Mouse (Mus musculus) hindbrain, embryonic 11.5 days (tissue): ENCODE measurements around the gene Spem2. TPM values are rescaled to one million over a fixed set of nuclear protein-coding genes. Genes with fewer than 3 reads are reported as not detected.
A peak's percentile ranks its signal among the peaks of the same experiment; 100 is the strongest.

Source experiments
- ATAC-seq: fragments of 200-750 bp; cut with Nextera tagmentation; 2 replicates; pipeline ENCODE4 v1.8.0; 2017; ENCODE audit warnings: mild to moderate bottlenecking, moderate TSS enrichment, moderate library complexity; ENCODE audit not compliant: low FRiP score
- DNase-seq: peaks from one replicate; pipeline ENCODE4 v3.0.0-alpha.2; 2015; ENCODE audit warnings: low spot score
- H3K27ac ChIP-seq: fragments of 300-500 bp; sonication (generic); 2 replicates; pipeline ENCODE4 v1.5.1; 2014; ENCODE audit warnings: mild to moderate bottlenecking, low read depth, low read length
- H3K27me3 ChIP-seq: fragments of 300-500 bp; sonication (generic); 2 replicates; pipeline ENCODE4 v1.6.1; 2014; ENCODE audit warnings: mild to moderate bottlenecking, low read length, moderate library complexity, mixed read lengths; ENCODE audit not compliant: control insufficient read depth, insufficient read depth
- H3K36me3 ChIP-seq: fragments of 300-500 bp; sonication (generic); 2 replicates; pipeline ENCODE4 v1.6.1; 2014; ENCODE audit warnings: mild to moderate bottlenecking, low read length, moderate library complexity, mixed read lengths; ENCODE audit not compliant: control insufficient read depth, insufficient read depth
- H3K4me1 ChIP-seq: fragments of 300-500 bp; sonication (generic); replicated peaks from 2 replicates; pipeline ENCODE4 v1.6.1; 2014; ENCODE audit warnings: low read length, mixed read lengths; ENCODE audit not compliant: control insufficient read depth, insufficient read depth
- H3K4me2 ChIP-seq: fragments of 300-500 bp; sonication (generic); replicated peaks from 2 replicates; pipeline ENCODE4 v1.6.1; 2014; ENCODE audit warnings: mild to moderate bottlenecking, low read depth, low read length
- H3K4me3 ChIP-seq: fragments of 300-500 bp; sonication (generic); 2 replicates; pipeline ENCODE4 v1.5.1; 2014; ENCODE audit warnings: low read depth, low read length
- H3K9ac ChIP-seq: fragments of 300-500 bp; sonication (generic); 2 replicates; pipeline ENCODE4 v1.6.1; 2014; ENCODE audit warnings: low read depth, low read length
- H3K9me3 ChIP-seq: fragments of 300-500 bp; sonication (generic); 2 replicates; pipeline ENCODE4 v1.6.1; 2016; ENCODE audit warnings: low read length; ENCODE audit not compliant: control insufficient read depth
- WGBS: fragments of 180-500 bp; shearing (Covaris S2); extraction: QIAGEN DNeasy Blood & Tissue Kit; methylation state at CpG from one replicate; pipeline ENCODE4 v1.1.7; 2014; 5-methylcytosine and 5-hydroxymethylcytosine counted together
- polyA plus RNA-seq: library from polyadenylated mRNA; unstranded; fragments of >200 nt; fragmentation: Nextera tagmentation; extraction: Ambion mirVana; gene quantifications from 2 replicates; pipeline ENCODE4 v1.2.1, GENCODE M21; 2014

Spem2 gene
- polyA plus RNA-seq, 1 experiment from 2014 or later: not detected

DNA sequence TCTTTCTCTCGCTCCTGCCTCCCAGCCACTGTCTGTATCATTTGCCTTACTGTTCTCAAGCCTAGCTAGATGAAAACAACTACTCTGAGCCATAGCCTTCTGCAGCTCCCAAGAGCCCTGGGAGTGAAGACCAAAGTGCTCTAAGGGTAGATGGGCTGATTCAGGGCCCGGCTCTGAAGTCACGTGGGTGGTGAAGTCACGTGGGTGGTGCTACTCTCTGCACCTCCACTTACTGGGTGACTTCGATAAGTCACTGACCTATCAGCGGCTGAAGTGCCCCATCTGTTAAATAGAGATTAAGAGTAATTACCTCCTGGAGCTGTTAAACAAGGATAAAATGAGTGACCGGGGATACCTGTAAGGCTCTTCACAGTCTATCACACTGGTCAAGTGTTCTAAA, 35.7 kb upstream of the Spem2 start:
- Histone ChIP-seq H3K27me3 (peaks cover 15% of the 10 kb centered on the region), H3K36me3 (no peaks in the 10 kb centered on the region), H3K9me3 (no peaks in the 10 kb centered on the region), H3K27ac (no peak overlapping the region), H3K9ac (no peak overlapping the region), H3K4me1 (peaks cover 3% of the 10 kb centered on the region; the same call in 1 of the 2 replicates), H3K4me2 (no peak overlapping the region), H3K4me3 (no peak overlapping the region)
- WGBS: 79% methylated on average over 7 of the region's 7 CpGs
- ATAC-seq (peak; percentile 27; the same call in 1 of the 2 replicates), DNase-seq (no peak)

DNA sequence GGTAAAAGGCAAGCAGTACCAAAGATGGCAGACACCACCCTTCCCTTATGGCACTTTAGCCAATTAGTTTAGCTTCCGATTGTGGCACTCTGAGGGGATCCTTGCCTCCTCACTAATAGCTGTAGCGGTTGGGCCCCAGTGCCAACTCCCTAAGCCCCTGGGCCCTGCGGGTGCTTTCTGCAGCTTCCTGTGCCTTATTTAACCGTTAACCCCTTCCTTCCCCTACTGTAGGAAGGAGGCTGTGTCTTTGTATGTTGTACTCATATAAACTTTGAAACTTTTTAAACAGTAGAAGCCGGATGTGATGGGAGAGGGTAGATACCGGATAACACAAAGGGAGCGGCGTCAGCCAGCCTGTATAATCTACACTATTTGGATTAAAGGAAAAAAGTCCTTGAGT, 32.5 kb upstream of the Spem2 start:
- Histone ChIP-seq H3K4me3 (no peak overlapping the region), H3K9ac (no peak overlapping the region), H3K4me1 (peaks cover 8% of the 10 kb centered on the region), H3K9me3 (no peaks in the 10 kb centered on the region), H3K4me2 (no peak overlapping the region), H3K36me3 (no peaks in the 10 kb centered on the region), H3K27ac (no peak overlapping the region), H3K27me3 (no peaks in the 10 kb centered on the region)
- ATAC-seq: no peak
- DNase-seq: no peak
- 84% methylated on average over 8 of the region's 8 CpGs for WGBS

DNA sequence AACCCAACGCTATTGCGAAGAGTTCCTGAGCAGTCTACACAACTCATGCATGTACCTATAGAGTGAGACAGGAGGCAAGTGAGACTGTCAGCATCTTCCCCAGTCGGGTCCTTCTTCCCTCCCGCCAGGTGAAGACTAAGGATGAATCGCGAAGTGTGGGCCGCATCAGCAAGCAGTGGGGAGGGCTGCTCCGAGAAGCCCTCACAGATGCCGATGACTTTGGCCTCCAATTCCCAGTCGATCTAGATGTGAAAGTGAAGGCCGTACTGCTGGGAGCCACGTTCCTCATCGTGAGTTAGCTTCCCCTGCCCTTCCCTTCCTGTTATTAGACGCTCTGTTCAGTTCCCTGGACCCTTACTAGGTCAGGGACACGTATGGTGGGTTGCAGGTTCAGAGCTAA, 31.6 kb upstream of the Spem2 start:
- WGBS: 94% methylated on average over 15 of the region's 15 CpGs
- no peak for ATAC-seq

DNA sequence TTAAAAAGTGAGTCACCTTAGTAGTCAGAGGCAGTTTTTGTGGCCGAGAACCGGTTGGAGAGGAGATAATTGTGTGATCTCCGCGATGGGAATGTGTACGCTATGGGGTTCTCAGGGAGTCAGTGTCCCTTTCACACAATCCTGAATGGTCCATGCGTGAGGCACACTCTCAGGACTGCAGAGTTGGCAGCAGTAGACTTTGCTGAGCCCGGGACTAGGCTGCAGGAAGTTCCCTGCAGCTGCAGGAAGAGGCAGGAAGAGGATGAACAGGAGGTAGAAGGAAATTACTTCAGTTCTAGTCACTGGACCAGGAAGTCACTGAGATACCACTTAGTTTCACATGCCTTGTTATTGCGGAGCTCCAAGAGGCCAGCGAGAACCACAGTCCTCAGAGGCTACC, 30.9 kb upstream of the Spem2 start:
- H3K36me3 ChIP-seq: no peaks in the 10 kb centered on the region
- ATAC-seq (no peak), DNase-seq (no peak)
- H3K9me3 ChIP-seq: no peaks in the 10 kb centered on the region
- H3K27me3 ChIP-seq: no peaks in the 10 kb centered on the region
- H3K27ac ChIP-seq: no peak overlapping the region
- no peak overlapping the region for H3K4me3 ChIP-seq
- H3K4me1 ChIP-seq: peaks cover 10% of the 10 kb centered on the region
- H3K9ac ChIP-seq: no peak overlapping the region
- WGBS: 94% methylated on average over 9 of the region's 9 CpGs
- no peak overlapping the region for H3K4me2 ChIP-seq

More for the DNA sequence above, 31.6 kb upstream of the Spem2 start:
- H3K4me1 ChIP-seq: peaks cover 10% of the 10 kb centered on the region
- H3K27ac ChIP-seq: no peak overlapping the region
- no peaks in the 10 kb centered on the region for H3K36me3 ChIP-seq
- no peak overlapping the region for H3K9ac ChIP-seq
- H3K4me3 ChIP-seq: no peak overlapping the region
- no peak for DNase-seq
- H3K4me2 ChIP-seq: no peak overlapping the region
- H3K27me3 ChIP-seq: no peaks in the 10 kb centered on the region
- H3K9me3 ChIP-seq: no peaks in the 10 kb centered on the region

DNA sequence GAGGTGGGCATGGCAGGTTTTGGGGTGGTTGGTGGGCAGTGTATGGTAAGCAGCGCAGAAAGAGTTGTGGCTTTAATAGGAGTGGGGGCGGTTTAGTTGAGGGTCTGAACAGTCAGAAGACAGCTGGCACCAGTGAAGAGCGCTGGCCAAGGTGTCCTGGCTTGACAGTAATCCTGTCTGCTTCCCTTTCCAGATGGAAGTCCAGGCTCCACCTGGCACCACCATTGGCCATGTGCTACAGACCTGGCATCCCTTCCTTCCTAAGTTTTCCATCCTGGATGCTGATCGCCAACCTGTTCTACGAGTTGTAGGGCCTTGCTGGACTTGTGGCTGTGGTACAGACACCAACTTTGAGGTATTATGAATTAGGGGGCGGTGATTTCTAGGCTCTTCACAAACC, 29.8 kb upstream of the Spem2 start:
- ATAC-seq (no peak), DNase-seq (no peak)
- Histone ChIP-seq H3K4me1 (peaks cover 10% of the 10 kb centered on the region), H3K4me2 (peak overlapping the region; percentile 80; the same call in 1 of the 2 replicates), H3K4me3 (peak overlapping the region; percentile 6), H3K36me3 (no peaks in the 10 kb centered on the region), H3K27me3 (no peaks in the 10 kb centered on the region), H3K9ac (no peak overlapping the region), H3K27ac (no peak overlapping the region), H3K9me3 (no peaks in the 10 kb centered on the region)
- 93% methylated on average over 6 of the region's 6 CpGs for WGBS

DNA sequence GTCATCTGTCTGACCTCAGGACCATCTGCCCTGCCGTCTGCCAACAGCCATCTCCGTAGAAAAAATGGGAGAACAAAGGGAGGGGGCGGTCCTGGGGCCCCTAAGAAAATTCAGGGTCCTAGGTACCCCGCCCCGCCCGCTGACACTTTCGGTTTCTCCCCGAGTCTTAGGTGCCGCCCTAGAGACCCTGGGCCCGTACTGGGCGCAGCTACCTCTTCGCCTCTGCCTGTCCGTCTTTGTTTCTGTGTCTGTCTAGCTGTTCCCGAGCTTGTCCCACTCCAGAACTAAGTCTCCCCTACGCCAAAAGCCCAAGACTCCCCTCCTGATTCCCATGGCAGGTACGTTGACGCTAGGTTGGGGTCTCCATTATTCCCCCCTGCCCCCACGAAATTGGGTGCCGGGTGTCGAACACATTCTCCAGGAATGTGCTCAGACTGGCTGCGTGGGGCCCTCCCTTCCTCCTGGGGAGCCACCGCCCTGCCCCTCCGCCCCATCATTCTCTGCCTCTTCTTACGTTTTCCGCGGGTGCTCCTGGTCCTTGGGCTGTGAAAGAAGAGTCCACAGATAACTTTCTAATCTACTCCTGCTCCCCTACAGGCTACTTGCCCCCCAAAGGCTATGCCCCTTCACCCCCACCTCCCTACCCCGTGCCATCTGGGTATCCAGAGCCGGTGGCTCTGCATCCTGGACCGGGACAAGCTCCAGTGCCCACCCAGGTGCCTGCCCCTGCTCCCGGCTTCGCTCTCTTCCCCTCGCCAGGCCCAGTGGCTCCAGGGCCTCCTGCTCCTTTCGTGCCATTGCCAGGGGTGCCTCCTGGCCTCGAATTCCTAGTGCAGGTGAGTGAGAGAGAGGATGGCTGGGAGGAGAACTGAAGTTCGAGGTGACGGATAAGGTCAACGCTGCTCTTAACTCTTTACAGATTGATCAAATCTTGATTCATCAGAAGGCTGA, 28.7 kb upstream of the Spem2 start:
- peak; percentile 62 for ATAC-seq
- peak overlapping the region; percentile 91 for H3K9ac ChIP-seq
- no peaks in the 10 kb centered on the region for H3K27me3 ChIP-seq
- H3K36me3 ChIP-seq: no peaks in the 10 kb centered on the region
- peak overlapping the region; percentile 74 for H3K4me3 ChIP-seq
- WGBS: 11% methylated on average over 37 of the region's 37 CpGs
- H3K27ac ChIP-seq: peak overlapping the region; percentile 94
- peaks cover 10% of the 10 kb centered on the region for H3K4me1 ChIP-seq
- H3K4me2 ChIP-seq: peak overlapping the region; percentile 80
- no peaks in the 10 kb centered on the region for H3K9me3 ChIP-seq
- peak; percentile 27 for DNase-seq

DNA sequence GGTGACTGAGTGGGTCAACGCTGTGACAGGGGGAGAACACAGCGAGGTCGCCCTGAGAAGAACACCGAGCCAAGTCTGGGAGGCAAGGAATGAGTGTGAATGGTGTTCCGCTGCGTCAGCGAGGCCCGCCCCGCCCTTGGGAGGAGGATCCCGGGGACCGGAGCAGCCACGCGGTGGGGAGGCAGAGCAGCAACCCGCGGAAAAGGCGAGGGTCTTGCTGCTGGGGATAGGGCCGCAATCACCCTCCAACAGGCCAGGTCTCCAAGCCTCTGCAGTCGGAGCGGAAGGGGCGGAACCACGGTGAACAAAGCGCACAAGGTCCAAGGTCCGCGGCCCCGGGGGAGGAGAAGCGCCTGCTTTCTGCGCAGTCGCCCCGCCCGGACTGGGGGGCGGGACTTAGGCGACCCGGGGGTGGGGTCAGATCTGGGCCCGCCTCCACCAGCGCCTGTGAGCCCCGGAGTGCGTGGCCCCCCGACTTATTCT, 28.0 kb upstream of the Spem2 start, which contains the start of gene Plscr3:
TSS of gene Plscr3 (plus strand) at position 179 of the 483 bp plus-strand sequence.
- peak within 1 kb of the TSS; percentile 80 for H3K4me2 ChIP-seq
- H3K36me3 ChIP-seq: no peaks in the 10 kb centered on the region
- H3K4me1 ChIP-seq: peaks cover 10% of the 10 kb centered on the region
- peak; percentile 97 for DNase-seq
- peak; percentile 93 for ATAC-seq
- no peaks in the 10 kb centered on the region for H3K27me3 ChIP-seq
- H3K9ac ChIP-seq: peak within 1 kb of the TSS; percentile 91
- no peaks in the 10 kb centered on the region for H3K9me3 ChIP-seq
- under 1% methylated on average over 34 of the region's 38 CpGs for WGBS
- peak within 1 kb of the TSS; percentile 74 for H3K4me3 ChIP-seq
- peak within 1 kb of the TSS; percentile 94 for H3K27ac ChIP-seq

DNA sequence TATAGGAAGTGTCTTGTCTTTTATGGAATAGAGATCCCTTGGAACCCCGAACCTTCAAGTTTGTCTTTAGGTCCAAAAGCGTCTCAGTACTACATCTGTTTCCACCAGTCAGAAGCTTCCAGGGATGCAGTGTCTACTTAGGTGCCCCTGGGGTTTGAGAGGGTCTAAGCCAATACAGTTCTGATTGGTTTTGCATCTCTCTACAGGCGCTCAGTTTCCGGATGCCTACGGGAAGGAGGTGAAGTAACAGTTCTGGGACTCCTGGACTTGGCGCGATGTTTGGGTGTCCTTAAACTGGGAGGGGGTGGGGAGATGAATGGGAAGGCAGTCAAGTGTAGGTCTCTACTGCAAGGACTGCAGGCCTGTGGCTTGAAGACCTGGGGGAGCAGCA, 20.4 kb upstream of the Spem2 start:
- DNase-seq (no peak), ATAC-seq (0 out of 2 replicates have a peak, but pooled peaks have one; percentile 0)
- Histone ChIP-seq H3K9ac (peak overlapping the region; percentile 66), H3K36me3 (0 out of 2 replicates have a peak, but pooled peaks cover 2% of the 10 kb centered on the region), H3K27ac (peak overlapping the region; percentile 92), H3K9me3 (no peaks in the 10 kb centered on the region), H3K4me2 (peak overlapping the region; percentile 65), H3K4me1 (peaks cover 18% of the 10 kb centered on the region), H3K27me3 (peaks cover 2% of the 10 kb centered on the region; the same call in 1 of the 2 replicates), H3K4me3 (peak overlapping the region; percentile 85)
- 3% methylated on average over 7 of the region's 7 CpGs for WGBS
